Mouse (Mus musculus) CH12.LX (cell line): ENCODE results near the gene Pcsk6. TPM values are rescaled to one million over a fixed set of nuclear protein-coding genes. Genes with fewer than 3 reads are reported as not detected.

Experiments
- DNase-seq: peaks from one replicate; pipeline ENCODE4 v3.0.0-alpha.2; 2013; ENCODE audit errors: extremely low read depth
- H3K27ac ChIP-seq: 2 replicates; pipeline ENCODE4 v1.5.1; 2012; ENCODE audit warnings: low read depth, mild to moderate bottlenecking, control low read depth, moderate library complexity; ENCODE audit not compliant: insufficient read depth
- H3K27me3 ChIP-seq: replicated peaks from 2 replicates; pipeline ENCODE3; 2012; ENCODE audit warnings: inconsistent platforms
- H3K36me3 ChIP-seq, 2 experiments: replicated peaks in 1 of 2; 2 replicates each; pipeline versions ENCODE3 to v1.6.1; 2012; ENCODE audit warnings: inconsistent platforms in 1 of 2, low read length in 1 of 2, mild to moderate bottlenecking in 1 of 2, mixed read lengths in 1 of 2, moderate library complexity in 1 of 2; ENCODE audit not compliant: control insufficient read depth in 1 of 2, insufficient read depth in 1 of 2
- H3K4me1 ChIP-seq, 2 experiments: 2 replicates each; pipeline ENCODE4 v1.6.1; 2012; ENCODE audit warnings: inconsistent platforms in 1 of 2, moderate library complexity in 1 of 2; ENCODE audit not compliant: insufficient read depth in 2 of 2, control insufficient read depth in 1 of 2
- H3K4me2 ChIP-seq: 2 replicates; pipeline ENCODE4 v1.6.1; 2012; ENCODE audit warnings: low read depth, mild to moderate bottlenecking, control low read depth; ENCODE audit not compliant: poor library complexity, insufficient read depth, severe bottlenecking
- H3K4me3 ChIP-seq, 3 experiments: fragments of 150-350 bp in 1 of 3; sonication (generic) in 1 of 3; replicated peaks in 1 of 3; 2 replicates each; pipeline versions ENCODE3 to v1.5.1; 2011 to 2012; ENCODE audit warnings: low read depth in 2 of 3, low read length in 2 of 3, mild to moderate bottlenecking in 2 of 3, moderate library complexity in 2 of 3, control low read depth in 1 of 3, improper control_type of control experiment in 1 of 3, inconsistent platforms in 1 of 3, mixed read lengths in 1 of 3; ENCODE audit not compliant: poor library complexity in 1 of 3
- H3K79me2 ChIP-seq: replicated peaks from 2 replicates; pipeline ENCODE4 v1.6.1; 2012; ENCODE audit warnings: mild to moderate bottlenecking, moderate library complexity; ENCODE audit not compliant: control insufficient read depth, poor library complexity, insufficient read depth, severe bottlenecking; ENCODE audit errors: extremely low read depth
- H3K9ac ChIP-seq: 2 replicates; pipeline ENCODE4 v1.6.1; 2012; ENCODE audit warnings: low read depth, mild to moderate bottlenecking, control low read depth, moderate library complexity; ENCODE audit not compliant: insufficient read depth
- H3K9me3 ChIP-seq: replicated peaks from 2 replicates; pipeline ENCODE3; 2012; ENCODE audit warnings: low read length, inconsistent platforms, mixed read lengths
- BHLHE40 ChIP-seq: IDR thresholded peaks from 2 replicates; pipeline ENCODE4 v1.6.1; 2011; ENCODE audit warnings: mild to moderate bottlenecking, low read depth, low read length, improper control_type of control experiment
- CHD2 ChIP-seq: IDR thresholded peaks from 2 replicates; pipeline ENCODE4 v1.6.1; 2011; ENCODE audit warnings: low read length, improper control_type of control experiment
- CTCF ChIP-seq, 2 experiments: IDR thresholded peaks in 1 of 2; conservative IDR thresholded peaks in 1 of 2; 2 replicates each; pipeline ENCODE4 v1.5.1; 2011 to 2012; ENCODE audit warnings: low read depth in 2 of 2, low read length in 2 of 2, improper control_type of control experiment in 1 of 2, inconsistent platforms in 1 of 2, mild to moderate bottlenecking in 1 of 2, moderate library complexity in 1 of 2
- E2F4 ChIP-seq: IDR thresholded peaks from 2 replicates; pipeline ENCODE4 v1.6.1; 2011; ENCODE audit warnings: low read depth, low read length, improper control_type of control experiment; ENCODE audit not compliant: insufficient replicate concordance
- ELF1 ChIP-seq: IDR thresholded peaks from 2 replicates; pipeline ENCODE4 v1.6.1; 2014; ENCODE audit warnings: low read depth, mild to moderate bottlenecking, inconsistent platforms, low read length, improper control_type of control experiment
- EP300 ChIP-seq: IDR thresholded peaks from 2 replicates; pipeline ENCODE4 v1.6.1; 2011; ENCODE audit warnings: low read length, improper control_type of control experiment
- GABPA ChIP-seq: IDR thresholded peaks from 2 replicates; pipeline ENCODE4 v1.6.1; 2012; ENCODE audit warnings: low read depth, low read length, improper control_type of control experiment, inconsistent platforms; ENCODE audit not compliant: insufficient replicate concordance
- HCFC1 ChIP-seq: IDR thresholded peaks from 2 replicates; pipeline ENCODE4 v1.6.1; 2012; ENCODE audit warnings: low read depth, mild to moderate bottlenecking, inconsistent platforms, low read length, improper control_type of control experiment
- KAT2A ChIP-seq: IDR thresholded peaks from 2 replicates; pipeline ENCODE4 v1.6.1; 2012; ENCODE audit warnings: low read length, improper control_type of control experiment, inconsistent platforms; ENCODE audit not compliant: insufficient replicate concordance
- MAX ChIP-seq: IDR thresholded peaks from 2 replicates; pipeline ENCODE4 v1.6.1; 2011; ENCODE audit warnings: low read length, improper control_type of control experiment
- MEF2A ChIP-seq: IDR thresholded peaks from 2 replicates; pipeline ENCODE4 v1.6.1; 2014; ENCODE audit warnings: low read depth, mild to moderate bottlenecking, inconsistent platforms, low read length, improper control_type of control experiment, borderline replicate concordance
- MXI1 ChIP-seq: IDR thresholded peaks from 2 replicates; pipeline ENCODE4 v1.6.1; 2011; ENCODE audit warnings: mild to moderate bottlenecking, low read depth, low read length, improper control_type of control experiment
- NELFE ChIP-seq: IDR thresholded peaks from 2 replicates; pipeline ENCODE4 v1.6.1; 2011; ENCODE audit warnings: low read depth, low read length, improper control_type of control experiment
- NRF1 ChIP-seq: IDR thresholded peaks from 2 replicates; pipeline ENCODE4 v1.6.1; 2014; ENCODE audit warnings: low read depth, mild to moderate bottlenecking, inconsistent platforms, low read length, improper control_type of control experiment, moderate library complexity
- POLR2AphosphoS2 ChIP-seq: IDR thresholded peaks from 2 replicates; pipeline ENCODE4 v1.6.1; 2011; ENCODE audit warnings: low read depth, low read length, improper control_type of control experiment
- RCOR1 ChIP-seq: conservative IDR thresholded peaks from 2 replicates; pipeline ENCODE4 v1.6.1; 2012; ENCODE audit warnings: low read depth, mild to moderate bottlenecking, inconsistent platforms, low read length, improper control_type of control experiment
- SIN3A ChIP-seq: IDR thresholded peaks from 2 replicates; pipeline ENCODE4 v1.6.1; 2012; ENCODE audit warnings: low read length, improper control_type of control experiment, inconsistent platforms
- SMC3 ChIP-seq: IDR thresholded peaks from 2 replicates; pipeline ENCODE4 v1.6.1; 2011; ENCODE audit warnings: low read depth, low read length, improper control_type of control experiment
- TCF12 ChIP-seq: IDR thresholded peaks from 2 replicates; pipeline ENCODE4 v1.6.1; 2014; ENCODE audit warnings: low read depth, mild to moderate bottlenecking, inconsistent platforms, low read length, improper control_type of control experiment
- USF1 ChIP-seq: IDR thresholded peaks from 2 replicates; pipeline ENCODE4 v1.6.1; 2014; ENCODE audit warnings: low read depth, mild to moderate bottlenecking, inconsistent platforms, low read length, improper control_type of control experiment
- ZKSCAN1 ChIP-seq: IDR thresholded peaks from 2 replicates; pipeline ENCODE4 v1.6.1; 2012; ENCODE audit warnings: low read depth, inconsistent platforms, low read length, improper control_type of control experiment, borderline replicate concordance
- dilution Hi-C: fragments of 300-500 bp; cut with MboI; formaldehyde crosslinking; loops from 2 replicates; pipeline ENCODE4 v1.14.3; 2020; ENCODE audit warnings: low sequenced_read_pairs; ENCODE audit not compliant: extremely low pct_unique_long_range_greater_than_20kb, extremely low pct_ligation_motif_present
- in situ Hi-C: fragments of 300-500 bp; cut with MboI; formaldehyde crosslinking; loops from 3 replicates; pipeline ENCODE4 v1.14.3; 2019; ENCODE audit warnings: low sequenced_read_pairs, low pct_ligation_motif_present, low pct_unique_long_range_greater_than_20kb, mixed read lengths
- polyA plus RNA-seq: library from polyadenylated mRNA; unstranded; fragments of >175 nt; gene quantifications from 2 replicates; pipeline ENCODE4 v1.2.1, GENCODE M21; 2012; ENCODE audit warnings: low read depth; ENCODE audit not compliant: insufficient read length
- total RNA-seq, 2 experiments: library from RNA; depleted of rRNA; stranded (reverse); fragments of 300-350 nt in 1 of 2; fragments of >200 nt in 1 of 2; gene quantifications; 2 replicates each; pipeline ENCODE4 v1.2.3; 2012 to 2014

Pcsk6 gene
- total and polyA plus RNA-seq, 3 experiments: not detected

GRCm38 (mm10) chr7:66046921-66047918, 185.7 kb downstream of the Pcsk6 start:
- H3K4me1 ChIP-seq: no peaks in the 10 kb centered on the region
- H3K27ac ChIP-seq: no peak overlapping the region
- no peak overlapping the region for H3K4me2 ChIP-seq
- in situ Hi-C loops: no loop called here
- no peak for DNase-seq
- peaks cover 89% of the 10 kb centered on the region for H3K27me3 ChIP-seq
- dilution Hi-C loops: no loop called here
- H3K36me3 ChIP-seq: no peaks in the 10 kb centered on the region
- TF ChIP-seq CTCF (conservative IDR thresholded peaks at IDR 0.05 in 1 of 2, IDR thresholded peaks at IDR 0.05 in 1 of 2; ENCODE audit: low read depth in 2 of 2, low read length in 2 of 2) (no peak), ZKSCAN1 (no peak), ELF1 (no peak), KAT2A (no peak), CHD2 (no peak), MEF2A (no peak), POLR2AphosphoS2 (no peak)
- TF ChIP-seq, all 38 proteins: peak for 0
- H3K9me3 ChIP-seq: no peaks in the 10 kb centered on the region
- no peaks in the 10 kb centered on the region for H3K79me2 ChIP-seq
- no peak overlapping the region for H3K4me3 ChIP-seq
- no peak overlapping the region for H3K9ac ChIP-seq

GRCm38 (mm10) chr7:66047975-66048374, 186.4 kb downstream of the Pcsk6 start:
- dilution Hi-C loops: no loop called here

More at GRCm38 (mm10) chr7:66047975-66048374, 186.4 kb downstream of the Pcsk6 start:
- H3K9me3 ChIP-seq: peaks cover 4% of the 10 kb centered on the region
- TF ChIP-seq SMC3 (no peak), POLR2AphosphoS2 (no peak), MAX (no peak), HCFC1 (no peak), BHLHE40 (no peak), E2F4 (no peak), SIN3A (no peak), NRF1 (no peak), EP300 (no peak), GABPA (no peak), NELFE (no peak), RCOR1 (no peak), USF1 (no peak), ZKSCAN1 (no peak), CTCF (conservative IDR thresholded peaks at IDR 0.05 in 1 of 2, IDR thresholded peaks at IDR 0.05 in 1 of 2; ENCODE audit: low read depth in 2 of 2, low read length in 2 of 2) (no peak), TCF12 (no peak), MXI1 (no peak)
- TF ChIP-seq, all 38 proteins: peak for 0
- no peak for DNase-seq
- H3K36me3 ChIP-seq: no peaks in the 10 kb centered on the region
- in situ Hi-C loops: no loop called here
- no peaks in the 10 kb centered on the region for H3K79me2 ChIP-seq
- H3K27me3 ChIP-seq: peaks cover 88% of the 10 kb centered on the region
- no peak overlapping the region for H3K9ac ChIP-seq
- H3K4me2 ChIP-seq: no peak overlapping the region
- no peaks in the 10 kb centered on the region for H3K4me1 ChIP-seq
- H3K4me3 ChIP-seq: no peak overlapping the region
- no peak overlapping the region for H3K27ac ChIP-seq
